Mouse (Mus musculus) CH12F3 (cell line): ENCODE results near the gene Ssr3.
"Not testable (repeated sequence)": the region's sequence is repeated elsewhere in the genome, so short reads cannot be mapped to it uniquely, and the experiment has no call there.

Experiments
- in situ Hi-C: fragments of 300-500 bp; cut with MboI; formaldehyde crosslinking; loops from 2 replicates; pipeline ENCODE4 v1.14.3; 2020; ENCODE audit warnings: low sequenced_read_pairs

Ssr3 gene

DNA sequence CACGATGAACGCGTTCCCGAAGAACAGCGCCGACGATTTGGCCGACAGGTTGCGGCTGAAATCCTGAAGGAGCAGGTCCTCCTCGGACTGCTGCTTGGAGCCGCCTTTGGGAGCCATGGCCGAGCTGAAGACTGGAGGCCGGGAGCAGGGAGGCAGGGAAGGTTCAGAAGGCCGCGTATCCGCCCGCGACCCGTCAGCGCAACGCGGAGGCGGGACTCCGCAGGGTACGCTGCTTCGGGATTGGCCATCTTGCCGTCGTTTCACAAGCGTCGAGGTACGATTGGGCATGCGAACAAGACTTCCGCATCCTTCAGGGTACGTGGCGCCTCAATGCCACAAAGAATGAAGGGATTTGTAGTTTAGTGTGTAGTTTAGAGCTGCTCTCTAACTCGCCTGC lies at the start of gene Ssr3:
Gene Ssr3 (minus strand): TSS at position 203 of the 397 bp plus-strand sequence.
- in situ Hi-C loops, result no loop called here

DNA sequence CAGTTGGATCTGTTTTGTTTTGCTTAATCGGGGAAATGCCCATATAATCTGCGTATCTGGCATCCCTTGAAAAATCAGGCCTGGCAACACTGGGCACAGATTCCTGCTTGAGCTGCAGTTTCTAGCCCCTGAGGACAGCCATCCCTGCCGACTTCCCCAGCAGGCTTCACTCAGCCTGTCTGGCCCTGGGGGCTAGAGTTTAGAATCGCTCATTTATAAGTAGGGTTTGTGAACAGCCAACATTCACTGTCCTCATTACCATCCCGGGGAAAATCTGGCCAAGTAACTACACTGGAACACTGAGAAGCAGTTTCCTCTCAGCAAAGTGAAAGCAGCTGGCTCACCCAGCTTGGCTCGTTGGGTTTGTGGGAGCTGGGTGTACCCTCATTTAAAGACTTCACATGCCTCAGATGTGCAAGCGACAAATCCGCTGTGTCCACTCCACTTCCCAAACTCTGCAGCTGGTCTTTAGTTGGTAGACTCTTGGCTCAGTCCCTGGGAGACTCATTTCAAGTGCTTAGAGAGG lies 49.2 kb upstream of the Ssr3 start:
- in situ Hi-C loops, result no loop called here

DNA sequence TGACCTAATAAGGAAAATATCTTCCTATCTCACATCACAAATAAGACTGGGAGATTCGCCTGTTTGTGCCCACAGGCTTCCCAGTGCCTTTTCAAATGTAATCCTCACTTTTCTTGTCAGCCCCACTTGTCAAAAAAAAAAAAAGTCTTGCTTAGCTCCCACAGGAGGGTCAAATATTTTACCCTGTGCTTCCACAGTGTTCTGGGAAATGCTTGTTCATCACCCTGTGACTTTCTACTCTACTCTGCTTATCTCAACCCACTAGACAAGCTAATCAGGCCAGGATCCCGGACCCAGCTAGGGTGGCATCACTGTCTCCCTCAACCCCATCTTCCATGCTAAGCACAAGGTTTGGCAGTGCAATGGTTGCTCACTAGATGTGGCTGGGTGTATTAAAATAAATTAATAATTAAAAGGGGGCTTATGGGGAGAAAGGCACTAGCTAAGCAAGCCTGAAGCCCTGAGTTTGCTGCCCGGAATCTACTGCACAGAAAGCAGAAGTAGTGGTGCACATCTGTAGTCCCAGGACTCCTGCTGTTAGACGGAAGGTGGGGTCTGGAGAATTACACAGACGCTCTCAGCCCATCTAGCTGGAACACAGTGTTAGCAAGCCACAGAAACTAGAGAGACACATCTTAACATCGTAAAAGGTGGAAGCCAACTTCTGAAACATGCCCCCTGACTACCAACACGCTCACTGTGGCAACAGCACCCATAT lies 46.2 kb upstream of the Ssr3 start:
- in situ Hi-C loops, result no loop called here

DNA sequence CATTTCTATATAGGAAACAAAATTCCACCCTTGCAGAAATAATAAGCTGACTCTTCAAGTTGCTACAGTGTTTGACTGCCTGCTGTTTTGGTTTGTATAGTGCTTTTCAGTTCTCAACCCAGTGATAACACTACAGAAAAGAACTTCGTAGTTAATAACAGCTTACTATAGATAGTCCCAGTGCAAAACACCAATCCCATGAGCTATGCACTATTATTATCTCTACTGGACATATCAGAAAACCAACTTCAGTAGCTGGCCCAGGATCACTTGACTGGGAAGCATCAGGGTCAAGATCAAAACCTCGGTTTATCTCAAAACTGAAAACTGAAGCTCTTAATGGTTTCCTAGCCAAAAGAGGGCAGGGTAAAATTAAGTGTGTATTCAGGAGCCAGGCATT lies 43.4 kb upstream of the Ssr3 start:
- in situ Hi-C loops, result no loop called here

DNA sequence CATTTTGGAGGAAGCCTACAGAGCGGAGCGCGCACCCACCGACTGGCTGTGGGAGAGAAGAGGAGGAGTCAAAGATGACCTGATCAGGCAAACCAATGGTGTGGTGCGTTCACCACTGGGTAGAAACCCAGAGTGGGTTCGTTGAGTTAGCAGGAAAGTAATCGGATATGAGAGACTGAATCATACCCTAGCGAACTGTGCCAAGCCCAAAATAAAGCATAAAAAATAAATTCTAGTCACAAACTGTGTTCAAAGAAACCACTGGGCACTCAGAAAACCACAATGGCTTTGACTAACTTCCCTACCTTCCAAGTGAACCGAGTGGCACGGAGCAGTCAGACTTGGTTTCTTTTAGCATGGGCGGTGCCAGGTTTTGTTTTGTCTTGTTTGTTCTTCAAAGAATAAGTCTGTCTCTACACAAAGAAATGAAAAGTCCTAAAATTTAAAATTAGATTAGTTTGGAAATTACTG lies 42.7 kb upstream of the Ssr3 start:
- in situ Hi-C loops, result no loop called here

DNA sequence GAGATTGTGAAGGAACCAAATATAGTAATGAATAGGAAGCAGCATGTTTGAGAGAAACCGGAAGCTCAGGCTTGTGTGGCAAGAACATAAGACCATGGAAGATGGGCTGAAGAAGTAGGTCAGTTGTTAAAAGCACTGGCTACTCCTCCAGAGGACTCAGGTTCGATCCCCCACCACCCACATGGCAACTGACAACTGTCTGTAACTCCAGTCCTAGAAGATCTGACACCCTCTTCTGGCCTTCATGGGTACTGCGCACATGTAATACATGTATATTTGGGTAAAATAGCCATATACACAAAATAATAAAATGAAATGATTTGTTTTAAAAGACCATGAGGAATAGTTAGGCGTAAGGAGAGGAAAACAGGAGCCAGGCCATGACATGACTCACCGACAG lies 39.8 kb upstream of the Ssr3 start:
- in situ Hi-C loops, result no loop called here

DNA sequence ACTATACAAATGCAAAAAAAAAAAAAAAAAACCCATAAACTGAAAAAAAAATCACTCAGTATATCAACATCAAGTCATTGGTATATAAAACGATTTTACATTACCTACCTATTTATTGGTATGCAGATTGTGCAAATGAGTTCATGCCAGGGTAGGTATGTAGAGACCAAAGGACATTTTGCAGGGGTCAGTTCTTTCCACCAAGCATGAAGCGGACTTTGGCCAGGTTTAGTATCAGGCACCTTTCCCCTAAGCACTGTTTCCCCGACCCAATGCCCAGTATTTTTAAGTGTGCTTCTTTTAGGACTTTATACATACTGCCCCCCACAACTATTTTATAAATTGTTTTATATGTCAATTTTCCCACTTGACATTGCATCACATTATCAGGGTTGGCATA lies 27.3 kb upstream of the Ssr3 start:
- in situ Hi-C loops, result no loop called here

DNA sequence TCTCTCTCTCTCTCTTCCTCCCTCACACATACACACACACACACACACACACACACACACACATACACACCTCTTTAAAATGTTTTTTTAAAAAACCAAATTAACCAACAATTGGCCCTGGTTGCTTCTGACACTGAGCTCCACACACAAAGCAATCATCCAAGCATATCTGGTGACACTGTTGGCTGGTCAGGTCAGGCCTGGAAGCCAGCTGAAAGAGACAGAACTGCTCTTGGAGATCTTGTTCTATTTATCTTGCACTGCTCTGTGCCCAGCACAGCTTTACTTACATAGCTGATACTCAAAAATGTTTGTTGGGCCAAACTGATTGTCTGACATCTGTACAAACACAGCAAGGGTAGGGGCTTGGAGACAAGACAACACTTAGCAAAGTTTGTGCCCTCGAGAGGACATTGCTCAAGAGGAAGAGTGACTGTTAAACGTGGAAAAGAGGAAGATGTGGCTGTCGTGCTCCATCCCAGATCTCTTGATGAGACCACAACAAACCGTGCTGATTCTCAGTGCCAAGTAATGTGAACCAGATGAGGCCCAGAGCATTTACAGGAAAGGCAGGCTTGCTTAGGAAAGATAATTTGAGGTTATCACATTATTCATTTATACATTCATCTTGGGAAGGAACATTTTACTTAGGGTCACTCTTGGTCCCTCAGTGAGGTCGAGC lies 25.6 kb upstream of the Ssr3 start:
- in situ Hi-C loops, result no loop called here

DNA sequence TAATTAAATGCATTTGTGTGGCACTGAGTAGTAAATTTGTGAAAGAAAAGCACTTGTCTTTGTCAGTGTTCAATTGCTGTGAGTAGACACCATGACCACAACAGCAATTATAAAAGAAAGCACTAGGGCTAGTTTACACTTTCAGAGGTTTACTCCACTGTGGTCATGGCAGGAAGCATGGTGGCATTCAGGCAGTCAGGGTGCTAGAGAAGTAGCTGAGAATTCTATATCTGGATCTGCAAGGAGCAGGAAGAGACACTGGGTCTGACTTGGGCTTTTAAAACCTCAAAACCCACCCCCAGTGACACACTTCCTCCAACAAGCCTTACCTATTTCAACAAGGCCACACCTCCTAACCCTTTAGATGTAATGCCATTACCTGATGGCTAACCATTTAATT lies 24.1 kb upstream of the Ssr3 start:
- in situ Hi-C loops, result no loop called here

DNA sequence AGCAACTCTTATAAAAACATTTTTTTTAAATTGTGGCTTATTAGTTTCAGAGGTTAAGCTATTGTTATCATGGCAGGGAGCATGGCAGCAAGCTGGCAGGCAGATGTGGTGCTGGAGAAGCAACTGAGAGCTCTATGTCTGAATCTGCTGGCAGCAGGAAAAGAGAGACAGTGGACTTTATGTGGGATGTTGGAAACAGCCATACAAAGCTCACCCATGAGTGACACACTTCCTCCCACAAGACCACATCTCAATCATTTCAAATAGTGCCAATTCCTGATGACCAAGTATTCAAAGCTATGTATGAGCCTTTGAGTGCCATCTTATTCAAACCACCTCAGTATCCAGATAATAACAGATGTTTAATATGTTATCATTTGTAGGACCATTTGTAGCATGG lies 15.5 kb upstream of the Ssr3 start:
- in situ Hi-C loops, result no loop called here

DNA sequence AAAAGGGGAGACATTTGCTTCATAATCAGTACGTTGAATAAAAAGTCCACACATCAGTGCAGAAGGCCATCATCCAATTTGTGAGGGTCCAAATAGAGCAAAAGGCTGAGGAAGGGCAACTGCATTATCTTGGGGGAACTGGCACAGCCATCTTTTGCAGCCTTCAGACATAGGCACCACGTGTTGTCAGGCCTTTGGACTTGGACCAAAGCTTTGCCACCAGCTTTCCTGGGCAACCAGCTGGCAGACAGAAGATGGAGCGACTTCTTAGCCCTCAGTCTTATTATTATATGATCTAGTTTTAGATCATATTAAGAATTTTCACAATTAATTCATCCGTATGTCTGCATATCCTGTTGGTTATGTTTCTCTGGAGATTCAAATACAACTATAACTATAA lies 13.4 kb upstream of the Ssr3 start:
- in situ Hi-C loops, result no loop called here

DNA sequence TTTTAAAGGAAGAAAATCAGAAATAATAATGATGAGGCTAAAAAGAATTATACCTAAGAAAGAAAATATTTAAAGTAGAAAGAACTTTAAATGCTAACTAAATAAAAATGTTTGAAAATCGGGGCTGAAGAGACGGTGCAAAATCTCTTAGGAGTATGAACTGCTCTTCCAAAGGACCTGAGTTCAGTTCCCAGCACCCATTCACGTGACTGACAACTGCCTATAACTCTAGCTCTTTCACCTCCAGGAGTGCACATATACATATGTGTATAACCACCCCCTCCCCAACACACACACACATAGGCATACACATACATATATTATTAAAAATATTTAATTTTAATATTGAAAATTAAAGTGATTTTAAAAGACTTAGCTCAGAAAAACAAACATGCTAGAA lies 5.1 kb upstream of the Ssr3 start:
- in situ Hi-C loops, result no loop called here

DNA sequence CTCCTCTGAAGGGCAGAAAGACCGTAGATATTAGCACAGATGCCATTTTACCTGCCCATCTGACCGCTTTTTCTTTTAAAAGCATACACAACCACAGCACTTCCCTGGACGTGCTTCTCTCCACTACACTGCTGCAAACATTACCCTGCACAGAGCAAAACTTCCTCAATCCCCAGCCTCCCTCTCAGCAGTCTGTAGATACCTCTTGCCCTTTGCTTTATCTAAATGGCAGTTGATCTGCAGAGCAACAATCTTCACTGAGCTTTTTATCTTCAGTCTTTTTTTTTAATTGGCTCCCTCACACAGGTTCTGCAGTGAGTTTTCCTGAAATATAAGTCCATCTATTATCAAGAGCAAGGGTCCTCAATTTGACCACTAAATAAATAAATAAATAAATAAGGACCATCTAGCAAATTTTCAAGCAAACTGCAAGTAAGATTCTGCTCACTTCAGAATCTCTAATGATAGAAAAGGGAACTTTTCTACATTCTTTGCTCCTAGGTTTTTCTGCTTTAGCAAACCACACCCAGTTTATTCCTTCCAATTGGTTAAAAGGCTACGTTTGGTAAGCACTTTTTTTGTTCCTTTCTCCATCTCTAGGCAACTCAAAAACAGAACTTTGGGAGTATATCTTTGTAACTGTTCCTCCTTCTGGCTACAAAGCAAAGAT lies 4.5 kb upstream of the Ssr3 start:
- in situ Hi-C loops, result no loop called here

DNA sequence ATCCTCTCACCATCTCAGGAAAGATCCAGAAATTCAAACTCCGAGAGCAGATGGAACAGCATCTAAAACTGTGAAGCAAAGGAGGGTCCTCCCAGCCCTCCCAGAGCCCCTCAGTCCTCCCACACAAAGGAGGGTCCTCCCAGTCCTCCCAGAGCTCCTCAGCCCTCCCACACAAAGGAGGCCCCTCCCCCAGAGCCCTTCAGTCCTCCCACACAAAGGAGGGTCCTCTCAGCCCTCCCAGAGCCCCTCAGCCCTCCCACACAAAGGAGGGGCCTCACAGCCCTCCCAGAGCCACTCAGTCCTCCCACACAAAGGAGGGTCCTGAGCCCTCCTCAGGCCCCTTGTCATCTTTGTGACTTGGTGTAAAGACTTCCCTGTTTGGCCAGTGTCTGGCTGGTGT lies 2.7 kb upstream of the Ssr3 start:
- in situ Hi-C loops, result not testable (repeated sequence)

DNA sequence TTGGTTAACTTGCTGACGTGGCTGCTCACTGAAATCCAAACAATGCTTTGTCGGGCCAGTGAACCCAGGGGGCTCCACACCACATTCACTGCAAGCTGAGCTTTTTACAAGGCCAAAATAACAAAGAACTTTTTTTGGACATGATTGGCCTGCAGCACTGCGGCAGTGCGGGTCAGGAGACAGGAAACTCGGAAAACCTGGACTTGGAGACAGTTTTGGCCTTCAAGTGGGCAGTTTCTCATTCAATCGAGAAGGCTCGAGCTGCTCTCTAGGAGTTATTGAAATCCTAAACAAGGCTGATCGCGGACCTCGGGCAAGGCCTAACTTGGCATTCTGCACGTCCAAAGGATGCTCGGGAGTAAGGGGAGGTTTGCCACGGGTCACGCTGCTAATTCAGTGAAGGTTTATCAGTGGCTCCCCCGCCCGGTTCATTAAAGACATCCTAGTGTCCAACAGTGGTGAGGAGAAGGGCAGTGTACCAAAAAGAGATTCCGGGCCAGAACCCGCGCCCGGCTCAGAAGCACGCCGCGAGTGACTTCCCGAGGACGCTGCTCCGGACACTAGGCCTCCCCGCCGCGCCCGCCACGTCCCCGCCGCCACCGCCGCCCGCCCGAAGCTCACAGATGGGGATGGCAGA lies 521 bp downstream of the Ssr3 start:
- in situ Hi-C loops, result no loop called here

DNA sequence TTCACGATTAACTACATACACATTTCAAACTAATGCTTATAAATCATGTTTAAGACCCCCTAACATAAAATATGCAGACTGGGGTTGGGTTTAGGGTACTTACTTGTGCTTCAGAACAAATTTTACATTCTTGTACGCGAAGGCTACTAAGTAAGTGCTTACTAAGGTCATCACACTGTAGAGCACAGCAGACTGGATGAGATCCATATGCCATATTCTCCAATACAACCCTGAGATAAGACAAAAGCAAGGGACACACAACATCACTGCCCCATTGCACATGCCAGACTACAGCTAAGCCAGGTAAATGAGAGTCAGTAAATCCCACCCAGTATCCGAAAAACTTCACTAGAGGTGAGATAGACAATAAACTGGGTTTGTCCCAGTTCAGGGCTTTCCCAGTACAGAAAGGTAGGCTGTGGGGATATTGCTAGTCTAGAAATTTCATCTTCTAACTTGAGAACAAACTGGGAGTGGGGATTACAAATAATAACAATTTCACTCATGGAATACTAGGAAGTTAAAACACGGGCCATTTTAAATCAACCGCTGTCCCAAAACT lies 1.1 kb downstream of the Ssr3 start:
- in situ Hi-C loops, result no loop called here

DNA sequence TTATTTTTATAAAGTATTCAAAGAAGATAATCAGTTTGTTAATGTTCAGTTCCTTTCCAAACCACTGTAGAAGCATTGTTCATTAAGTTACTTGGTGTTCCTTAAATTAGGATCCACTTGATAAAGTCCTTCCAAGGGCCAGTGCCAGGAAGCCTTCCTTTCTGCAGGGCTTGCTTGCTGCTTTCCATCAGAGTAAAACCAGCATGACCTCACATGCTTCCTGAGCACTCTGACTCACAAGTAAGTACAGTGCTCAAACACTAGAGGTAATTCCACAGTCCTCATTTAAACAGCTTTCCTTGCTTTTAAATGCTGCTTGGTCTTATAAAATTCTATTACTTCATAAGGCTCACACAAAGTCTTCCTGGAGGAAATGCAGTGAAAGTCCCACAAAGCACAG lies 6.7 kb downstream of the Ssr3 start:
- in situ Hi-C loops, result no loop called here

DNA sequence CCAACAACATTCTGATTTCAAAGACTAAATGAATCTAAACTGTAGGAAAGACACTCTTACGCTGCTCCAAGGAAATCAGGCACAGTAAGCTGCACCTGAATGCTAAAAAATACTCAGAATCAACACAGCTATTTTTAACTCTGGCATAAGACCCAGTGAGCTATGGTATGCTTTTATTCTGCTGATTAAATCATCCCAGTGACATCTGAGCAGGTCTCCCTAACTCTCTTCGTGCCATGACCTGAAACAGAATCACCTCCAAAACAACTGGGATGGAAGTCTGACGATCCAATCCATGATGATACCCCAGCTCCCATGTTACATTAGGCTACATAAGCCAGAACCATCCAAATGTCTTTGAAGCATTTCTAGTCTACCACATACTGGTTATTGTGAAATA lies 8.0 kb downstream of the Ssr3 start:
- in situ Hi-C loops, result no loop called here

DNA sequence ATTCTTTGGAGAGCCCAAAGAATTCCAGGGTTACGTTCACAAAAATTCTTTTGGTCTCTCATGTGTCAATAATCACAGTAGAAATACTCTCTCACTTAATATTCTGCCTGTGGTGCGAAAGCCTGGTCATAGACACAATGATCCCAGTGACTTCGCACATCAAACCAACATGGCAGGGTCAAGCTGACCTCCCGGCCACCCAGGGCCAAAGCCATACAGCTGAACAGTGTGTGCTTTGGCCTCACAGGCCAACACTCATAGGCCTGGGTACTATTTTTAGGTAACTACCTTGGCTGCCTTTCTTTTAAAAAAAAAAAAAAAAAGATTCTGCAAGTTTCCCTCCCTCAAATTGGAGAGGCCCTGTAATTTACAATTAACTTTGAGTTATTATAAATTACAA lies 11.3 kb downstream of the Ssr3 start:
- in situ Hi-C loops, result no loop called here

DNA sequence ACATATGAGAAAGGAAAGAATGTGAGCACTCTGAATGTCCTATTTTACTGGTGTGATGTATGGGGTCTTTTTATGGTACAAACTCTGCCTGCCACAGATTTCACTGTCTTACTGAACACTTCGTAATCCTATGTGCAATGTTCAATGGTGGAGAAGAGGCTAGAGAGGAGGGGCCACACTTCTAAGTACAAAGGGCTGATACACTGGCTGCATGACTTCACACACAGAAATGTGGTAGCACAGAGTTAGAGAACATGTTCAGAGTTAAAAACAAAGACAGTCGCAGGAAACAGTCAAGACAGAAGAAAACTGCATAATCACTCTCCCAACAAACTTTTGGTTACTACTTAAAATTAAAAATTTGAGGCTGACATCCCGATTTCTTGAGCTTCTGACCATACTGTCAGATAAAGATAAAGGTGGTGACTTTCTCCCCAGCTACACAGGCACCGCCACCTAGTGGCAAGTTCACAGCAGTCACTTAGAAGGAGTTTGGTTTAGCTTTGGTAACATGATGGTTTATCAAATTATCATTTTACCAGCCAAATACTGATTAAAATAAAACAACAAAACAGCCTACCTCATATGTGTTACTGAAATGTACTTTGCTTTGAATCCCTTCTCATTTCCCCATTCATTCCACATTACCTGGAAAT lies 12.4 kb downstream of the Ssr3 start:
- in situ Hi-C loops, result no loop called here

DNA sequence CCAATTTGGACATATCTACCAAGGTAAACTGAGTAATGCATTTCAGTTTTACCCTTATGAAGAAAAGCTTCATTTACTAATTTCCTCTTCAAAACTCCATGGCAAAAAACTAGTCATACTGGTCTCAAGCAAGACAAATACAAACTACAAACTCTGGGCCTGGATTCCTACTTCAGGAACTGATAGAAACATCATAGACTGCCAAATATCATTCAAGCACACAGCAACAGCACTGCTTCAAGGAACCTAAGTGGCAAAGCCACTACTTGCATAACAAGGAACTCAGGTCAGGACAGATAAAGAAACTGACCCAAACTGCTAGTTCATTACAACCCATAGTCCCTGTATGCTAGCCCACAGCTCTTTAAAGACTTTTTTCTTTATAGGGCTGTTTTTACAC lies 13.7 kb downstream of the Ssr3 start:
- in situ Hi-C loops, result no loop called here
